Mouse (Mus musculus) cortical plate, adult 2 months (tissue): ENCODE measurements around the gene Lyrm4. TPM values are rescaled to one million over a fixed set of nuclear protein-coding genes. Genes with fewer than 3 reads are reported as not detected.
"Not testable (repeated sequence)": the region's sequence is repeated elsewhere in the genome, so short reads cannot be mapped to it uniquely, and the experiment has no call there.

Experiments used
- H3K27ac ChIP-seq: fragments of 200-500 bp; 2 replicates; pipeline ENCODE4 v1.5.1; 2012; ENCODE audit warnings: low read length, control low read depth, inconsistent platforms; ENCODE audit not compliant: insufficient read depth
- H3K4me1 ChIP-seq: fragments of 200-500 bp; 2 replicates; pipeline ENCODE4 v1.6.1; 2011; ENCODE audit warnings: low read length; ENCODE audit not compliant: control insufficient read depth, insufficient read depth
- H3K4me3 ChIP-seq: fragments of 200-500 bp; 2 replicates; pipeline ENCODE4 v1.5.1; 2011; ENCODE audit warnings: mild to moderate bottlenecking, low read length, control low read depth; ENCODE audit not compliant: insufficient read depth
- CTCF ChIP-seq: fragments of 200-500 bp; IDR thresholded peaks from 2 replicates; pipeline ENCODE4 v1.5.1; 2011; ENCODE audit warnings: mild to moderate bottlenecking, control low read depth, low read length; ENCODE audit not compliant: insufficient read depth; ENCODE audit errors: extremely low read depth
- POLR2A ChIP-seq: fragments of 200-500 bp; IDR thresholded peaks from 2 replicates; pipeline ENCODE4 v1.6.1; 2011; ENCODE audit warnings: mild to moderate bottlenecking, low read length, control low read depth; ENCODE audit not compliant: insufficient read depth; ENCODE audit errors: extremely low read depth
- polyA plus RNA-seq: library from polyadenylated mRNA; depleted of rRNA; stranded (reverse); fragments of >200 nt; gene quantifications from 2 replicates; pipeline ENCODE4 v1.2.3, GENCODE M21; 2012

Gene Lyrm4
- polyA plus RNA-seq, 1 experiment: 19.6 TPM

DNA sequence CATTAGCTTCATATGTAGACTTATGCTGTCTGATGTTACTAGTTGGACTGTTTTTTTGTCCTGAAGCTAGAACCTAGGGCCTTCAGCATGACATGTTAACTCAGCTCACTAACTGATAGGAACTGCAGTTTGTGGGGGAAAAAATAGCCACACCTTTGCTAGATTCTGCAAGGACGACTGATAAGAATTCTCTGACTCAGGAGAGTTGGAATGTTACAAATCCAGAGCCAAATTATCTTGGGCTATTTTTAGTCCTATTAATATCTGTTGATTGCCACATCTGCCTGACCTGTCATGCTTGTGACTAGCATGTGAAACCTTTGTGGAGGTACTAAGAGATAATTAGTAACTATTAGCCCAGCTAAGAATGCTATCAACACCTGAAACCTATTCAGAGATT, 116.5 kb downstream of the Lyrm4 start:
- Histone ChIP-seq H3K4me3 (no peak overlapping the region), H3K27ac (no peak overlapping the region), H3K4me1 (no peaks in the 10 kb centered on the region)
- TF ChIP-seq CTCF (no peak), POLR2A (no peak)

DNA sequence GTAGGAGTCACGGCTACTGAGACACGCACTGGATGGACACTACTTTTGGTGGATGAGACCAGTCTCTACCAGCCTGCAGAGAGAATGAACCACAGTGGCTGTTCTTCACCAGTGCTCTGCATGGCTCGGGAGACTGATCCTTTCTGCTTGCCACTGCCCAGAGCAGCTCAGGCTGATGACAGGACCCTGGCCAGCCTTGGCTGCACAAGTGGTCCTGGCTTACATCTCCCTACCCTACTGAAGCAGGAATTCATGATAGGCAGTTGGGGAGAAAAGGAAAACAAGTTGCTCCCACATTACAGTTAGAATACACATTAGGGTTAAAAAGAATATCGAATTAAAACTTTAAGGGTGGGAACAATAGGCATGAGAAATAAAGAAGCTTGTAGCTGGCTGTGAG, 119.7 kb downstream of the Lyrm4 start:
- no peak for TF ChIP-seq CTCF
- no peak for TF ChIP-seq POLR2A
- Histone ChIP-seq H3K27ac (no peak overlapping the region), H3K4me1 (peaks cover 1% of the 10 kb centered on the region; the same call in 1 of the 2 replicates), H3K4me3 (no peak overlapping the region)

DNA sequence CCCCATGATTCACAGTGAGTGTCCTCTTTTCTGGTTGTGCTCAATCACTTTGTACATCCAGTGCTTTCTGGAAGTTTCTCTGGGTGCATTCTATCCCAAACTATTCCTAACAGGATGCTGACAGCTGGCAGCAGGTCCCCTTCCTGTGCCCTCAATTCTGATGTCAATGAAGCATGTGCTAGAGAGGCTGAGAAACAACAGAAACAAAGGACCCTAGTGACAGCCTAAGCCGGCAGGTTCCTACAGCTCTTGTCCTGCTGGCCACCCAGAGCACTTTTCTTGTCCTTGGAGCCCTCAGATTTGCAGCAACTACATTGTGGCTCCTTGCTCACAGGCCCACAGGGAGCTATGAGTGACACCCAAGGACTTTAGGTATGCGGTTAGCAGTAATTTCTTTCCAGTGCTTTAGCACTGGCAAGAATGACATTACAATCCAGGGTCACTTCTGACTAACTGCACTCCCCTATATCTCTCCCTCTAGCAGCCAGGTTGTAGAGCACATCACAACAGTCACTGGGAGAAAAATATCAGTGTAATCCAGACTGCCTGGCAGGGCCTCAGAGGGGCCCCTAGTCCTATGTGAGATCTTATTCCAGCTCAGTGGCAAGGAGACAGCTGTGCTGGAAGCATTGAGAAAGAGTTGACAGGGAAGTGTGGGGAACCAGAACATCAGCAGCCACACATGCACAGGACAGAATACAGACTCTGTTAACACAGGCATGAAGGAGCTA, 121.5 kb downstream of the Lyrm4 start:
- H3K27ac ChIP-seq: peak overlapping the region; percentile 45
- H3K4me3 ChIP-seq: no peak overlapping the region
- peaks cover 1% of the 10 kb centered on the region; the same call in 1 of the 2 replicates for H3K4me1 ChIP-seq
- no peak for TF ChIP-seq CTCF
- TF ChIP-seq POLR2A: no peak

DNA sequence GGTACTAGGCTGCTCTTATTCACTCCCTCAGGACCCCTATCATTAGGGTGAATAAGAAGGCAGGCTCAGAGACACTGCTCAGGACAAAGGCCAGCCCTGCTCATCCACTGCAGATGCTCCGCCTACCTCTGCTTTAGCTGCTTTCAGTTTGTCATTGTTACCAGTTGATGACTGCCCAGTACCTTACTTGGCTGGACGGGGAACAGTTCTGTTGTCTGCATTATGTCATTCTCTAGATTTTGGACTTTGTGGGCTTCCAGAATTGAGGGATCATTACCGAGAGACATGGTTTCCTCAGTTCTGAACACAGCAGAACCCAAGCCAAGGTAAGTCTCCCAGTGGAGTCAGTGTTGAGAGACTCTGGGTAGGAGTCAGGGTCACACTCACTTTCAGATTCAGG, 122.1 kb downstream of the Lyrm4 start:
- Histone ChIP-seq H3K27ac (no peak overlapping the region), H3K4me1 (peaks cover 1% of the 10 kb centered on the region; the same call in 1 of the 2 replicates), H3K4me3 (no peak overlapping the region)
- no peak for TF ChIP-seq POLR2A
- TF ChIP-seq CTCF: no peak

DNA sequence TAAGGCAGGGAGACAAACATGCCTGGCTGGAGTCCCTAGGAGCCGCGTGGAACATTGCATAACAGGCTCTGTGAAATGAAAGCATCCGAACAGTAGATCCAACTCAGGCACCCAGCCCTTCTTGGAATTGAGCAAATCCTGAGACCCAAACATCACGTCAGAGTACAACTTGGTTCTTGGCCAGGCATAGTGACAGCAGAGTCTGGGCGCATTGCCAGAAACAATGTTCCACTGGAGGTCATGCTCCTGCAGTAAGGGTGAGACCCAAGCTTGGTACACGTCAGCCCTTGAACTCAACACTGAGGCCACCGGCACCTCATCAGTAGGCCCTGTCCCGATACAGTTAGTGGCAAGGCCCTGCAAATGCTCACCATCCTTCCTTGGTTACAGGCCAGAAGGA, 123.3 kb downstream of the Lyrm4 start:
- Histone ChIP-seq H3K4me1 (peaks cover 1% of the 10 kb centered on the region; the same call in 1 of the 2 replicates), H3K4me3 (no peak overlapping the region), H3K27ac (no peak overlapping the region)
- TF ChIP-seq POLR2A: no peak
- TF ChIP-seq CTCF: no peak

DNA sequence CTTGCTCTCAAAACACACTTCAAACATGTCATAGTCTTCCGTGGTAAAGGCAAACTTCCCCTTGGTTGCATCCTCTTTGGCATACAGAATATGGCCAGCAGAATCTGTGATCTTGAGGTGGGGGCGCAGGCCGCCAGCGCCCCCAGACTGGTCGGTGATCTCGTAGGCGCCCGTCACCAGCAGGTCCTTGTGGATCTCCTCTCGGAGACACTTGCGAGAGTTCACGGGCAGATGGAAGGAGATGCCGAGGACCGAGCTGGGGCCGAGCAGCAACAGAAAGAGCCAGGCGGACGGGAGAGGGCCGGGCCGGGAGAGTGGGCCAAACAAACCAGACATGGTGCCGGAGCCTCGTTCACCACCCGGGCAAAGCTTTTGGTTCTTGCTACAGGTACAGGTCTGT, 126.1 kb downstream of the Lyrm4 start:
- H3K4me1 ChIP-seq, H3K27ac ChIP-seq, H3K4me3 ChIP-seq: not testable (repeated sequence)

DNA sequence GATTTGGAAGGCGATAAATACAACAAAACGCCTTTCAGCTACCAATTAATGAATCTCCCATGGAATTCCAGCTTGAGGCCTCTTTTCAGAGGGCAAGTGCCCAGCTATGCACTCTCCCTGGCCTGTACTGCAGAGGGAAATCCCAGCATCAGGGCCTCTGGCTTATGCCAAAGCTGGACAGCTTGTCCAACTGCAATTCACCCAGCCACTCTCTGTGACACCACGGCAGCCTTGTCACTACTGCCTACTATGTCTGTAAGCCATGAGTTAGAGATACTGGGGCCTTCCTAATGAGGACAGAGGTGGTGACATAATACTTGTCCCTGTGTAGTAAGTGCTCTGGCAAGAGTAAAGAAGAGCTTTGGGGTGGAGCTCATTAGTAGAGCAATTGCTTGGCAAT, 128.0 kb downstream of the Lyrm4 start:
- Histone ChIP-seq H3K27ac (no peak overlapping the region), H3K4me3 (no peak overlapping the region), H3K4me1 (peaks cover 1% of the 10 kb centered on the region)
- no peak for TF ChIP-seq CTCF
- TF ChIP-seq POLR2A: no peak

DNA sequence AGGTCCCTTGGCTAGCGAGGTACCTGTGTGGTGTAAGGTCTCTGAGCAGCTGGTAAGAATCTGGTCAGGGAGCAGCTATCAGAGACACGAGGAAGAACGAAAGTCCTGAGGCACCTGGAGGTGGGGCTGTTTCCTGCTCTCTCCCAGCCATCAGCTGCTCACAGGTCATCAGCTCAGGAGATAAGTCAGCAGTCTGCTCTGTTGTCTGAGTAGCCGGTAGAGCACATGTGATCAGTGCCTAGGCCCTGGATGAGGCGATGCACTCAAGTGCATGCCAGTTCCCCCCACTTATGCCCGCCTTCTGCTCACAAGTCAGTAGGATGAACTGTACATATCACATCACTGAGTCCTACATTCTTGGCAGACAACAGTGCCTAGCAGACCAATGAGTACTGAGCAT, 134.3 kb downstream of the Lyrm4 start:
- Histone ChIP-seq H3K4me1 (peaks cover 2% of the 10 kb centered on the region), H3K27ac (no peak overlapping the region), H3K4me3 (no peak overlapping the region)
- TF ChIP-seq CTCF (no peak), POLR2A (no peak)

DNA sequence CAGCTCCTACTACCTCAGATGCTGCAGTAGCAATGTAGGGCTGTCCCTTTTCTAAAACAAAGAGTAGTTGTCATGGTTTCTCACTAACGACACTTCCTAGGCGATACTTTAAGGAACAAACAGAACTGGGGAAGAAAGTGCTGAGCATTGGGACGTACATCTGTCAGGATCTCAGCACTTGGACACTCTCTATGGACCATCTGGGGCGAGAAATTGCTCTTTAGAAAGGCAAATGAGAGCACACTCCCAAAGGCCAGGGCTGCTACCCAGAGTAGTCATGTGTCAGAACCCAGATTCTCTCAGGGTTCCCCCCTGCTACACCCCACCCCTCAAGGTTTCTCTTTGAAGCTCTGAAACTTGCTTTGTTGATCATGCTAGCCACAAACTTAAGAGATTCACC, 136.9 kb downstream of the Lyrm4 start:
- no peak for TF ChIP-seq POLR2A
- no peak for TF ChIP-seq CTCF
- Histone ChIP-seq H3K4me1 (peaks cover 2% of the 10 kb centered on the region), H3K4me3 (no peak overlapping the region), H3K27ac (peak overlapping the region; percentile 74; the same call in 1 of the 2 replicates)

DNA sequence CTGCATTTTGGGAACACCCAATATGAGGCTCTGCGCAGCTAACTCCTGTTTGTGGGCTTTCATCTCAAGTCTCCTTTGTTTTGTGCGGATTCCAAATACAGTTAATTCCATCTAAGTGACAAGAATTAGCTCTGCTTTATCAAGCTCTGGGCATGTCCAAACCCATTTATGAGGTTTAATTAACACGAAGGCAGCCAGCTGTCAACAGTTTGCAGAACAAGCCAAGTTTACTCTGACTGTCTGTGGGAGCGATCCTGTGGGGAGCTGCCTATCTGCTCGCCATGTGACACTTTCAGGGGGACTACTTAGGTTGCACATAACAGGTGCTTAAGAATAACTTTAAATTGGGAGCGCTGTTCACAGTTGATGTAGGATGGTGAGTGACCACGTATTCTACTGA, 140.4 kb downstream of the Lyrm4 start:
- no peaks in the 10 kb centered on the region; the same call in 1 of the 2 replicates for H3K4me1 ChIP-seq

More for the DNA sequence above, 140.4 kb downstream of the Lyrm4 start:
- H3K27ac ChIP-seq: no peak overlapping the region
- TF ChIP-seq POLR2A: no peak
- no peak for TF ChIP-seq CTCF
- no peak overlapping the region for H3K4me3 ChIP-seq
